Mouse (Mus musculus) forebrain, embryonic 13.5 days (tissue): ENCODE measurements around the gene Erc1. TPM values are rescaled to one million over a fixed set of nuclear protein-coding genes. Genes with fewer than 3 reads are reported as not detected.

Experiments
- ATAC-seq: fragments of 200-750 bp; cut with Nextera tagmentation; 2 replicates; pipeline ENCODE4 v1.8.0; 2017
- H3K27ac ChIP-seq: fragments of 300-500 bp; sonication (generic); 2 replicates; pipeline ENCODE4 v1.5.1; 2015; ENCODE audit warnings: inconsistent platforms, mild to moderate bottlenecking, moderate library complexity
- H3K27me3 ChIP-seq: fragments of 300-500 bp; sonication (generic); 2 replicates; pipeline ENCODE4 v1.6.1; 2015; ENCODE audit warnings: mild to moderate bottlenecking, inconsistent platforms
- H3K36me3 ChIP-seq: fragments of 300-500 bp; sonication (generic); 2 replicates; pipeline ENCODE4 v1.6.1; 2015; ENCODE audit warnings: mild to moderate bottlenecking, inconsistent platforms; ENCODE audit not compliant: poor library complexity, severe bottlenecking
- H3K4me1 ChIP-seq: fragments of 300-500 bp; sonication (generic); 2 replicates; pipeline ENCODE4 v1.6.1; 2015; ENCODE audit warnings: inconsistent platforms
- H3K4me2 ChIP-seq: fragments of 300-500 bp; sonication (generic); 2 replicates; pipeline ENCODE4 v1.6.1; 2015; ENCODE audit warnings: inconsistent platforms, mild to moderate bottlenecking, moderate library complexity
- H3K4me3 ChIP-seq: fragments of 300-500 bp; sonication (generic); 2 replicates; pipeline ENCODE4 v1.5.1; 2015; ENCODE audit warnings: mild to moderate bottlenecking, inconsistent platforms
- H3K9ac ChIP-seq: fragments of 300-500 bp; sonication (generic); 2 replicates; pipeline ENCODE4 v1.6.1; 2015; ENCODE audit warnings: mild to moderate bottlenecking, inconsistent platforms
- H3K9me3 ChIP-seq: fragments of 300-500 bp; sonication (generic); replicated peaks from 2 replicates; pipeline ENCODE4 v1.6.1; 2016; ENCODE audit warnings: inconsistent platforms
- WGBS: fragments of 180-500 bp; shearing (Covaris S2); methylation state at CpG from one replicate; pipeline ENCODE4 v1.1.7; 2015; 5-methylcytosine and 5-hydroxymethylcytosine counted together
- polyA plus RNA-seq: library from polyadenylated mRNA; unstranded; fragments of >200 nt; fragmentation: Nextera tagmentation; extraction: Ambion mirVana; gene quantifications from 2 replicates; pipeline ENCODE4 v1.2.1, GENCODE M21; 2015

The Erc1 gene
- polyA plus RNA-seq, 1 experiment from 2014 or later = 30.1 TPM

DNA sequence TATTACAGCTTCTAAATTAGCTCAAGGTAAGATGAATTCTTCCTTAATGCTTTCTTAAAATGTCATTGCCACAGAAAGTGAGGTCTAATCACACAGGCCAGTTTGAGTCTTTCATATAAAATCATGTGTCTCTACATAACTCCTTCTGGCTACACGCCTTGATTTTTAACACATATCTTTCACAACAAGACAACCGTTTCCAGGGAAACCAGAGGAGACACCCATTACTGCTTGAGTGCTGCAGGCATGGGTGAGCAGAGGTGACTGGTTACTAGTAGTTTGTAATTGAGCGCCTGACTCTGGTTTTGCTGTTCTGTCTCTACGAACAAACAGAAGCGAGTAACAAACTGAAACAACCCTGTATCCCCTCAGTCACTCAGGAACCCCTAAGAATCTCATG lies 51.7 kb downstream of the Erc1 start:
- no peak overlapping the region for H3K9ac ChIP-seq
- no peaks in the 10 kb centered on the region for H3K27me3 ChIP-seq
- H3K4me2 ChIP-seq = no peak overlapping the region
- no peaks in the 10 kb centered on the region for H3K9me3 ChIP-seq
- peaks cover 11% of the 10 kb centered on the region; the same call in 1 of the 2 replicates for H3K36me3 ChIP-seq
- WGBS = 89% methylated on average over 5 of the region's 5 CpGs
- no peak overlapping the region for H3K27ac ChIP-seq
- H3K4me3 ChIP-seq = no peak overlapping the region
- no peak for ATAC-seq
- H3K4me1 ChIP-seq = no peaks in the 10 kb centered on the region

GRCm38 (mm10) chr6:119792562-119792961 lies 55.4 kb downstream of the Erc1 start:
- H3K27me3 ChIP-seq = no peaks in the 10 kb centered on the region
- H3K4me2 ChIP-seq = no peak overlapping the region
- peak; percentile 51; the same call in 1 of the 2 replicates for ATAC-seq
- H3K9ac ChIP-seq = no peak overlapping the region
- no peaks in the 10 kb centered on the region for H3K9me3 ChIP-seq
- H3K27ac ChIP-seq = no peak overlapping the region
- H3K4me1 ChIP-seq = no peaks in the 10 kb centered on the region
- 35% methylated on average over 2 of the region's 2 CpGs for WGBS
- peaks cover 11% of the 10 kb centered on the region; the same call in 1 of the 2 replicates for H3K36me3 ChIP-seq
- H3K4me3 ChIP-seq = no peak overlapping the region

GRCm38 (mm10) chr6:119782416-119782815 lies 65.6 kb downstream of the Erc1 start:
- Histone ChIP-seq H3K4me1 (no peaks in the 10 kb centered on the region), H3K36me3 (peaks cover 8% of the 10 kb centered on the region), H3K4me3 (no peak overlapping the region), H3K9ac (no peak overlapping the region), H3K27ac (no peak overlapping the region), H3K4me2 (no peak overlapping the region), H3K9me3 (no peaks in the 10 kb centered on the region), H3K27me3 (no peaks in the 10 kb centered on the region)
- ATAC-seq = no peak
- 100% methylated on average over 2 of the region's 2 CpGs for WGBS

DNA sequence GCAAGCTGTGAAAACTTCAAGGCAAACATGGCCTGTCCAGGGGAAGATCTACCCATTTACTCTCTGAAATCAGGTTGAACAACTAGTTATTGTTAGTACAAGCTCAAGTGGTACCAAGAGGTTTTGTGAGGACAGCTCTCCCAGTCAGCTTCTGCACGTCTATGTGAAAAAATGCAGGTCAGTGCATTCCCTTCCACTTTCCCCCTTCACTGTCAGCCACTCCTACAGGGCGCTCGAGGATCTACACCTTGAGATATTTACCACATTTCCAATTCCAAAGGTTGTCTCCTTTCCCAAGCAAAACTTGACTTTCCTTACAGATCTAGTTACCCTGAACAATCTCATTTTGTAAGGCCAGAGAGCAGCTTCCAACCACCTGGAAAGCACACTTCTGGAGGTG lies 66.9 kb downstream of the Erc1 start:
- H3K4me1 ChIP-seq = no peaks in the 10 kb centered on the region
- WGBS = 89% methylated on average over 3 of the region's 3 CpGs

GRCm38 (mm10) chr6:119768778-119769177 lies 79.2 kb downstream of the Erc1 start:
- Histone ChIP-seq H3K27me3 (no peaks in the 10 kb centered on the region), H3K9me3 (no peaks in the 10 kb centered on the region), H3K9ac (no peak overlapping the region), H3K36me3 (peaks cover 3% of the 10 kb centered on the region), H3K4me2 (no peak overlapping the region), H3K4me3 (no peak overlapping the region), H3K27ac (no peak overlapping the region), H3K4me1 (no peaks in the 10 kb centered on the region)
- 75% methylated on average over 1 of the region's 1 CpGs for WGBS
- no peak for ATAC-seq

More for the DNA sequence above, 66.9 kb downstream of the Erc1 start:
- no peak overlapping the region for H3K4me2 ChIP-seq
- H3K36me3 ChIP-seq = peaks cover 8% of the 10 kb centered on the region
- no peaks in the 10 kb centered on the region for H3K9me3 ChIP-seq
- no peaks in the 10 kb centered on the region for H3K27me3 ChIP-seq
- H3K27ac ChIP-seq = no peak overlapping the region
- no peak for ATAC-seq
- no peak overlapping the region for H3K9ac ChIP-seq
- no peak overlapping the region for H3K4me3 ChIP-seq

- H3K27ac ChIP-seq = no peak overlapping the region
- H3K9ac ChIP-seq = no peak overlapping the region
- peaks cover 3% of the 10 kb centered on the region; the same call in 1 of the 2 replicates for H3K36me3 ChIP-seq
- H3K4me2 ChIP-seq = no peak overlapping the region
- 86% methylated on average over 3 of the region's 3 CpGs for WGBS
- no peaks in the 10 kb centered on the region for H3K4me1 ChIP-seq
- ATAC-seq = no peak
- H3K9me3 ChIP-seq = no peaks in the 10 kb centered on the region
- H3K4me3 ChIP-seq = no peak overlapping the region
- H3K27me3 ChIP-seq = no peaks in the 10 kb centered on the region
Measured at GRCm38 (mm10) chr6:119764355-119764754, 83.6 kb downstream of the Erc1 start.

DNA sequence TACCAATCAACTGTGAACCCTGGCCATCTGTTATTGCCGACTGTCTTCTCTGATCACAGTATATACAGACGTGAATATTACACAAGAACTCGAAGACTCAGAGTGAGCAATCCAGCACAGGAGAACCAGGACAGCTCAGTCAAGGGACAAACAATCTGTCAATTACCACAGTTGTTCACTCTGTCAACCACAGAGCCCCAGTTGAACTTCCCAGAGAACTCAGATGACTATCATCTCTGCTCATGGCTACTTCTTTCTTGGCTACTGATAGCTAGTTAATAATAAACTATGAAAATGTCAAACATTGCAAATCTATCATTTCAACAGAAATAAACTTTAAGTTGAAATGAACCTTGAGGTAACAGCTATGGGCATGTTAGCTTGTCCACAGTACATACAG lies 88.1 kb downstream of the Erc1 start:
- WGBS = 84% methylated on average over 3 of the region's 3 CpGs
- H3K9ac ChIP-seq = no peak overlapping the region

DNA sequence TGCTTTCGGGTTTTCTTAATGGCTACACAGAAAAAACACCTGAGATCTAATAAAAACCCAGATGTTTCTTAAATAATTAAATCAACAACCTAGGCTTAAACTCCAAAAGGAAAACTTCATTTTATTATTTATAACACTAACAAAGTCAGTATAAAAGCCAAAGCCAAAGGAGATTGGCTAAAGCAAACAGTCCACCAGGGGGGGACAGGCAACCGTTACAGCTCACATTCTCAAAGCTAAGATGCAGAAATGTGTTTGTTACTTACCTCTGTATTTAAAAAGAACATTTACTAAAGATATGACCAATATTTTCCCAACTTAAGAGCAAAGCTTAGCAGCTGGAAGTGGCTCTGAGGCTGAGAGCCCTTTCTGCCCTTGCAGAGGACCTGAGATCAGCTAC lies 89.5 kb downstream of the Erc1 start:
- Histone ChIP-seq H3K9me3 (no peaks in the 10 kb centered on the region), H3K9ac (no peak overlapping the region), H3K36me3 (peaks cover 3% of the 10 kb centered on the region; the same call in 1 of the 2 replicates), H3K4me2 (no peak overlapping the region), H3K27ac (no peak overlapping the region), H3K27me3 (no peaks in the 10 kb centered on the region), H3K4me3 (no peak overlapping the region), H3K4me1 (no peaks in the 10 kb centered on the region)
- WGBS = 86% methylated on average over 2 of the region's 2 CpGs
- ATAC-seq = no peak

More for the DNA sequence above, 88.1 kb downstream of the Erc1 start:
- H3K4me3 ChIP-seq = no peak overlapping the region
- H3K4me2 ChIP-seq = no peak overlapping the region
- peaks cover 3% of the 10 kb centered on the region; the same call in 1 of the 2 replicates for H3K36me3 ChIP-seq
- no peaks in the 10 kb centered on the region for H3K27me3 ChIP-seq
- no peak for ATAC-seq
- no peaks in the 10 kb centered on the region for H3K9me3 ChIP-seq
- H3K4me1 ChIP-seq = no peaks in the 10 kb centered on the region
- H3K27ac ChIP-seq = no peak overlapping the region

GRCm38 (mm10) chr6:119757796-119758195 lies 90.2 kb downstream of the Erc1 start:
- no peak overlapping the region for H3K4me3 ChIP-seq
- no peak overlapping the region for H3K9ac ChIP-seq
- no peaks in the 10 kb centered on the region for H3K9me3 ChIP-seq
- H3K27me3 ChIP-seq = no peaks in the 10 kb centered on the region
- H3K27ac ChIP-seq = no peak overlapping the region
- no peaks in the 10 kb centered on the region for H3K4me1 ChIP-seq
- no peak overlapping the region for H3K4me2 ChIP-seq
- ATAC-seq = no peak
- 53% methylated on average over 5 of the region's 5 CpGs for WGBS
- H3K36me3 ChIP-seq = peaks cover 7% of the 10 kb centered on the region; the same call in 1 of the 2 replicates

GRCm38 (mm10) chr6:119755866-119756265 lies 92.1 kb downstream of the Erc1 start:
- WGBS = 83% methylated on average over 3 of the region's 3 CpGs
- H3K9ac ChIP-seq = no peak overlapping the region
- no peak overlapping the region for H3K4me2 ChIP-seq
- H3K9me3 ChIP-seq = no peaks in the 10 kb centered on the region
- H3K27me3 ChIP-seq = no peaks in the 10 kb centered on the region
- H3K4me3 ChIP-seq = no peak overlapping the region
- no peak for ATAC-seq
- no peaks in the 10 kb centered on the region for H3K4me1 ChIP-seq
- peaks cover 8% of the 10 kb centered on the region for H3K36me3 ChIP-seq
- H3K27ac ChIP-seq = no peak overlapping the region

- no peak for ATAC-seq
- no peak overlapping the region for H3K4me3 ChIP-seq
- no peak overlapping the region for H3K9ac ChIP-seq
- H3K9me3 ChIP-seq = no peaks in the 10 kb centered on the region
- peaks cover 32% of the 10 kb centered on the region for H3K36me3 ChIP-seq
- H3K4me2 ChIP-seq = no peak overlapping the region
- H3K27me3 ChIP-seq = no peaks in the 10 kb centered on the region
- no peak overlapping the region for H3K27ac ChIP-seq
- no peaks in the 10 kb centered on the region for H3K4me1 ChIP-seq
- WGBS = 78% methylated on average over 7 of the region's 7 CpGs
Measured at GRCm38 (mm10) chr6:119749093-119749635, 98.8 kb downstream of the Erc1 start.

GRCm38 (mm10) chr6:119741861-119742260 lies 106.1 kb downstream of the Erc1 start:
- Histone ChIP-seq H3K27ac (no peak overlapping the region), H3K36me3 (peaks cover 12% of the 10 kb centered on the region), H3K9ac (no peak overlapping the region), H3K4me3 (no peak overlapping the region), H3K4me2 (no peak overlapping the region), H3K27me3 (no peaks in the 10 kb centered on the region), H3K9me3 (no peaks in the 10 kb centered on the region), H3K4me1 (no peaks in the 10 kb centered on the region)
- WGBS = 84% methylated on average over 2 of the region's 2 CpGs
- no peak for ATAC-seq

GRCm38 (mm10) chr6:119740541-119740940 lies 107.4 kb downstream of the Erc1 start:
- no peak overlapping the region for H3K4me3 ChIP-seq
- H3K36me3 ChIP-seq = peaks cover 12% of the 10 kb centered on the region
- no peaks in the 10 kb centered on the region for H3K27me3 ChIP-seq
- 91% methylated on average over 3 of the region's 3 CpGs for WGBS
- no peaks in the 10 kb centered on the region for H3K4me1 ChIP-seq
- no peak overlapping the region for H3K27ac ChIP-seq
- no peak overlapping the region for H3K4me2 ChIP-seq
- no peak overlapping the region for H3K9ac ChIP-seq
- no peak for ATAC-seq
- no peaks in the 10 kb centered on the region for H3K9me3 ChIP-seq
